Mouse (Mus musculus): ENCODE results near the gene Tk1. TPM values are rescaled to one million over a fixed set of nuclear protein-coding genes. Genes with fewer than 3 reads are reported as not detected.

Tk1 gene
- polyA plus RNA-seq, 1 experiment from 2014 or later: 79.7 TPM

DNA sequence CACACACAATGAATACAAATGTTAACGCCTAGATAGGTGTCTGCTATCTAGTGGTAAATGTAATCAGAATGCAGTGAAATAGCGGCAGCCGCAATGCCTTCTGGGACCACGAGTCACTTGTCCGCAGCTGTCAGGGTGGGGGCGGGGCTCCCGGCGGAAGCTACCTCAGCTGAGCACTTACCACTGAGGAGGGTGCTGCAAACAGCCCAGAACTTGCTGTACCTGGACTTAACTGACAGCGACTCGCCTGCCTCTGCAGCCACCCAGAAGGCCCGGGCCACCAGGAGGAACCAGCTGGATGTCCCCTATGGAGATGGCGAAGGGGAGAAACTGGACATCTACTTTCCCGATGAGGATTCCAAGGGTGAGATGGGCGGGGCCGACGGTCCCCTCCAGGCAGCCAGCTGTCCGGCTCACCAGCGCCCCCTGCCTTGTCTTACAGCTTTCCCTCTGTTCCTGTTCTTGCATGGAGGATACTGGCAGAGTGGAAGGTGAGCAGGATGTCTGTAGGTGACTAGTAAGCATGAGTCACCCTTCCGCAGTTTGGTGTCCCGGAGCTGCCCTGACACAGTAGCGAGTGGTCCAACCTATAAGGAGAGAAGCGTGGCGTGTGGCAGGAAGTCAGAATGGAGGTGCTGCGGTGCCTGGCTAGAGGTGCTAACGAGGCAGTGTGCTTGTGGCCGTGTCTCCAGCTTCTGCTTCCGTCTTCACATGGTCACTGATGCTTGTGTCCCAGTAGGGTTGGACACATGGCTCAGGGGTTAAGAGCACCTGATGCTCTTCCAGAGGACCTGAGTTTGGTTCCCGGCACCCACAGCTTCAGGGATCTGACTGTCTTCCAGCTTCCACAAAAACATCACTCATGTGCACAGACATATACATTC lies 6.4 kb upstream of the Tk1 start:
- no peak for ATAC-seq
- no peak for TF ChIP-seq CTCF (IDR thresholded peaks at IDR 0.05)
- CTCF ChIA-PET: interaction anchor here (1.2 to 1.3 kb wide), 2 partner anchors 10 to 42 kb away, joined by 3 read pairs; no protein-coding TSS in a partner anchor
- POLR2A ChIA-PET: interaction anchor here (0.7 kb wide), 1 partner anchor 13 kb away, joined by 3 read pairs; no protein-coding TSS in a partner anchor
- no peak for DNase-seq (ENCODE audit: low read depth, low spot score)
- in situ Hi-C loops (cut with MboI; ENCODE audit: low pct_unique_long_range_greater_than_20kb): no loop called here
- H3K27me3 ChIP-seq: no peaks in the 10 kb centered on the region

DNA sequence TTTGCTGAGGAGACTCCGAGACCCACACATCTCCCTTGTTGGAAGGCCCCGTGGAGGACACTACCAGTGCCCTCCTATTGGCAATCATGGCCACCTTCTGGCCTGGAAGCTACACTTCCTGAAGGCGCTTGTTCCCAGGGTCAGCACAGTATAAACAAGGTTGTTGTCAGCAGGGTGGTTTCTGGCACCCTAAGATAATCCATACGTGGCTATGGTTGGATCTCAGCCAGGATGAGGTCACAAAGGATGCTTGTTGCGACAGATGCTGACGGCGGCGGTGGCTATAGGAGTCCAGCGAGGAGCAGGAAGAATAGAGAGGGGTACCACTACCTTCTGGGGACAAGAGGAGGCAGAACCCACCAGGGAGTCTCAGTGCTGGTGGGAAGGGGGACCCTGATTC lies 4.5 kb upstream of the Tk1 start:
- no peaks in the 10 kb centered on the region for H3K27me3 ChIP-seq
- DNase-seq (ENCODE audit: low read depth, low spot score) (no peak), ATAC-seq (no peak)
- in situ Hi-C loops (cut with MboI; ENCODE audit: low pct_unique_long_range_greater_than_20kb): no loop called here
- CTCF ChIA-PET: no interaction called here
- TF ChIP-seq CTCF (IDR thresholded peaks at IDR 0.05): no peak
- POLR2A ChIA-PET: no interaction called here

DNA sequence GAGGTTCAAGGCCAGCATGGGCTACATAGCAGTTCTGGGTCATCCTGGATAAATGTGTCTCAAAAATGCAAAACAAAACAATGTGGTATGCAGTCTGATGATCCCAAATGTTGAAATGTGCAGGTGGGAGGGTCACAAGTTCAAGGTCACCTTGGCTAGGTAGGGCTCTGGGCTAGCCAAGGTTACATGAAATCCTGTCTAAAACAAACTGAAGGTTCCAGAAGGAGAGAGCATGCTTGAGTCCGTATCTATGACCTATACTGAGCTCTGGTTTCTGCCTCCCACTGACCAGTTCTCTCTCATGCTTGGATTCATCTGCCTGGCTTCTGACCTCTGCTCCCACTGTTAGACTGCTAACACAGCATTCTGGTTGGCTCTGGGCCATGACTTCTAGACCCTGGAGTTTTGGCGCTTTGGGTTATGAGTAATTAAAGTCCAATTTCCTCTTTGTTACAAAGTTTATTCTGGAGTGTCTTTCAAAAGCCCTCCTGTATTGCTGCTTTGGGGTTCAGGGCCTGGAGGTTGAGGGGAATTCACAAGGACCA lies 3.9 kb upstream of the Tk1 start:
- ChIA-PET CTCF (no interaction called here), POLR2A (interaction anchor here (0.6 kb wide), 1 partner anchor 19 kb away, joined by 3 read pairs; the partner anchor contains the start of gene Birc5)
- ATAC-seq (no peak), DNase-seq (ENCODE audit: low read depth, low spot score) (no peak)
- in situ Hi-C loops (cut with MboI; ENCODE audit: low pct_unique_long_range_greater_than_20kb): loop anchor here (5.0 kb wide), 1 partner anchor 122 kb away; no protein-coding TSS in a partner anchor
- no peaks in the 10 kb centered on the region for H3K27me3 ChIP-seq
- TF ChIP-seq CTCF (IDR thresholded peaks at IDR 0.05): no peak

DNA sequence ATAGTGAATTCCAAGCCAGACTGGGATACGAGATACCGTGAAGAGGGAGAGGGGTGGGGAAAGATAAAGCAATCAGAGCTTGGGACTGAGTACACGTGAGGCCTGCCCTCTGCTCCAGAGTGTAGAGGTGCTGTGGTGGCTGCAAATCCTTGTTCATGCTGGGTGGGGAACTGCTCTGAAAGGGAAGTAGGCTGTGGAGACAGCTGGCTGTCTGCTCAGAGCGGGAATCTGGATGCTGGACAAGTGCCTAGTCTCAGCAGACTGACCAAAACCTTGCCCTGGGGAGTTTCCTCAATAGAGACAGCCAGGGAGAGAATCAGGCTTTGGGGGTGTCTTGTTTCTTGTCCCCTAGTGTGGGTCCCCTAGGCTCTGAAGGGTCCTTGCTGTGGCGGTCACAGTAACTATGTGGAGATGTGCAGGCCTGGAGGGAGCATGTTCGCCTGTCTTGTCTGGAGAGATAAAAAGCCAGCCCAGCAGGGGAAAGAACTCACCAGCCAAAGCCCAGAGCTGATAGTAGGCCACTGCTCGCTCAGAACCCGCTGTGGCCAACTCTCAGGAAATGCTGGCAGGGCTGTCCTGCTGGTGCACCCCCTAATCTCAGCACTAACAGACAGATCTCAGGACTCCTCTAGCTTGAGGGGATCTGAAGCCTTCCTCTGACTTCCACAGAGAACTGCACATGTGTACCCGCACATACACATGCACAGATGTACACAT lies 3.2 kb upstream of the Tk1 start:
- H3K27me3 ChIP-seq: no peaks in the 10 kb centered on the region
- DNase-seq (ENCODE audit: low read depth, low spot score) (no peak), ATAC-seq (no peak)
- CTCF ChIA-PET: no interaction called here
- in situ Hi-C loops (cut with MboI; ENCODE audit: low pct_unique_long_range_greater_than_20kb): loop anchor here (5.0 kb wide), 1 partner anchor 122 kb away; no protein-coding TSS in a partner anchor
- POLR2A ChIA-PET: interaction anchor here (0.6 kb wide), 1 partner anchor 20 kb away, joined by 3 read pairs; the partner anchor contains the start of gene Birc5
- TF ChIP-seq CTCF (IDR thresholded peaks at IDR 0.05): no peak

DNA sequence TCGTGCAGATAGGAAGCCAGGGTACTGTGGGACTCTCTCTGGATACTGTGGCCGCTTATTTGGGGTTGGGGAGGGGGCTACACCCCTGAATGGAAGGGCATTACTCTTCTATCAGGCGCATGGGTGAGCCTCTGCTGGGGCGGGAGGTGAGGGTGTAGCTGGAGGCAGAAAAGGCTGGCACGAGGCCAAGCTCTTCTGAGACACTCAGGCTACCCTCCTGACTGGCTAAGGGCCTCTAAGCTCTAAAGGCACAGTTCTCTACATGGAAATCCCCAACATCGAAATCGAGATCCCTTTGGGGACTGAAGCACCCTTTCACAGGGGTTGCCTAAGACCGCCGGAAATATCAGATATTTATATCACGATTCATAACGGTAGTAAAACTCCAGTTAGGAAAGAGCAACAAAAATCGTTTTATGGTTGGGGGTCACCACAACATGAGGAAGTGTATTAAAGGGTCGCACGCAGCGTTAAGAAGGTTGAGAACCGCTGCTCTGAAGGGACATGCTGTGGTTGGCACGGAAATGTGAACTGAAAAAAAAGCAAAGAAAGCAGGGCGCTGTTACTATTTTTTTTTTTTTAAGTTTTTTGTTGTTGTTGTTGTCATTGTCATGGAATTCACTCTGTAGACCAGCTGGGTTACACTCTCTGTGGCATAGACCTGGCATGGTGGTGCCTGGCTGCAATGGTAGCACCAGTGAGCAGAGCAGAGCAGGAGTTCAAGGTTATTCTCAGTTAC lies 2.4 kb upstream of the Tk1 start:
- no peak for TF ChIP-seq CTCF (IDR thresholded peaks at IDR 0.05)
- no peak for ATAC-seq
- H3K27me3 ChIP-seq: no peaks in the 10 kb centered on the region
- ChIA-PET CTCF (interaction anchor here (2.0 kb wide), 1 partner anchor 38 kb away, joined by 5 read pairs; no protein-coding TSS in a partner anchor), POLR2A (interaction anchor here (1.8 kb wide), 1 partner anchor 17 kb away, joined by 4 read pairs; no protein-coding TSS in a partner anchor)
- in situ Hi-C loops (cut with MboI; ENCODE audit: low pct_unique_long_range_greater_than_20kb): loop anchor here (5.0 kb wide), 1 partner anchor 121 kb away; no protein-coding TSS in a partner anchor
- DNase-seq (ENCODE audit: low read depth, low spot score): no peak

DNA sequence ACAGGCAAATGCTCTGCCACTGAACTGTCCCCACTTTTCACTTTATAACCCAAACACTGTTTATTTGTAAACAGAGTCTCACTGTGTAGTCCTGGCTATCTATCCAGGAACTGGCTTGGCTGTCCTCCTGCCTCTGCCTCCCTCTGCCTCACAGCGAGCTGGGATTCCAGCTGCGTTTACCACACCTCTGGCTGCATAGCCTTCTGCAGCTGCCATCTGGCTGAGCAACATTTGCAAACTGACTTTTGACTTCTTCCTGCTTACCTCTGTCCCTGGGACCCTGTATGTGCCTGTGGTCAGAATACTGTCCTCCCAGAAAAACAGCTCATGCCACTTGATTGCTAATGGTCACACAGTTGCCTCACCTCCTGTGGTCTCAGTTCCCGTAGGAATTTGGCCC lies 1.5 kb upstream of the Tk1 start:
- TF ChIP-seq CTCF (IDR thresholded peaks at IDR 0.05): no peak
- H3K27me3 ChIP-seq: no peaks in the 10 kb centered on the region
- ATAC-seq (no peak), DNase-seq (ENCODE audit: low read depth, low spot score) (no peak)
- in situ Hi-C loops (cut with MboI; ENCODE audit: low pct_unique_long_range_greater_than_20kb): loop anchor here (5.0 kb wide), 1 partner anchor 120 kb away; no protein-coding TSS in a partner anchor
- ChIA-PET CTCF (interaction anchor here (2.0 kb wide), 1 partner anchor 37 kb away, joined by 5 read pairs; no protein-coding TSS in a partner anchor), POLR2A (interaction anchor here (1.8 kb wide), 1 partner anchor 16 kb away, joined by 4 read pairs; no protein-coding TSS in a partner anchor)

DNA sequence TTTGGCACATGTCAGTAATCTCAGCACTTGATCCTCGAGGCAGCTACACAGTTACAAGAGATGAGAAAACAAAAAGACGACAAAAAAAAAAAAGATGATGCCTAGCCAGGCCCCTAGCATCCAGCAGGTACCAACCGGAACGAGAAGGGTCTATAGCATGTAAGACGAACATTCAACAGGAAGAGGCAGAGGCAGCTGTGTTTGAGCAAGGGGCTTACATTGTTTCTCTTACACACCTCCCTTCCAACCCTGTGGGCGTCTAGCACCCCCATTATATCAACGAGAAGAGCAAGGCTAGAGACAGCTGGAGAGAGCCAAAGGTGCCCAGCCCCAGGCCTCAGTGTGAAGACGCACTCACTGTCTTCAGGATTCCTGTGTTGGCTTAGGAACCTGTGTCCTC lies 1.0 kb upstream of the Tk1 start:
- DNase-seq (ENCODE audit: low read depth, low spot score): no peak

DNA sequence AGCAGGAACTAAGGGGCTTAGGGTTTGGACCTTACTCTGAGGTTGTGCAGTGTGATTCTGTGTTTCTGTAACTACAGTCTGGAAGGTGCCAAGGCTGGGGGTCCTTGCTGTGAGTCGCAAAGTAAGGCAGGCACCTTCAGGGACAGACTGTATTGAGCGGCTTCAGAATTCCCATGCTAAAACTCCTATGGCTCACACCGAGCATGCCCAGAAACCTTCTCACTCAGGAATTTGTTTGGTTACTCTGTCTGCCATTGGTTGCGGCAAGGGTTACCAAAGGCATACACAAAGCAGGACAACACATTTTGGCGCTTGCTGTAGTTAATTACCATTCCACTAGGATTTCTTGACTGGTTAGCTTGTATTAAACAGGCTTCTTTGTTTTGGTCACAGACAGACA lies 272 bp upstream of the Tk1 start:
- TF ChIP-seq CTCF (IDR thresholded peaks at IDR 0.05): no peak
- ChIA-PET POLR2A (interaction anchor here (0.8 to 1.4 kb wide), 4 partner anchors 28 to 40 kb away, joined by 3 read pairs; no protein-coding TSS in a partner anchor), CTCF (interaction anchor here (1.8 to 2.4 kb wide), 2 partner anchors 12 to 20 kb away, joined by 3 to 8 read pairs; no protein-coding TSS in a partner anchor)
- no peak for DNase-seq (ENCODE audit: low read depth, low spot score)
- no peak for ATAC-seq
- no peaks in the 10 kb centered on the region for H3K27me3 ChIP-seq
- in situ Hi-C loops (cut with MboI; ENCODE audit: low pct_unique_long_range_greater_than_20kb): loop anchor here (5.0 kb wide), 1 partner anchor 119 kb away; no protein-coding TSS in a partner anchor

More for the DNA sequence above, 1.0 kb upstream of the Tk1 start:
- in situ Hi-C loops (cut with MboI; ENCODE audit: low pct_unique_long_range_greater_than_20kb): loop anchor here (5.0 kb wide), 1 partner anchor 120 kb away; no protein-coding TSS in a partner anchor
- POLR2A ChIA-PET: interaction anchor here (1.8 kb wide), 1 partner anchor 15 kb away, joined by 4 read pairs; no protein-coding TSS in a partner anchor
- CTCF ChIA-PET: interaction anchor here (2.0 kb wide), 1 partner anchor 37 kb away, joined by 5 read pairs; no protein-coding TSS in a partner anchor
- no peaks in the 10 kb centered on the region for H3K27me3 ChIP-seq
- no peak for TF ChIP-seq CTCF (IDR thresholded peaks at IDR 0.05)
- ATAC-seq: no peak

Data from Patski (cell line).